Mouse (Mus musculus): ENCODE measurements around the gene Faim2.

The Faim2 gene

DNA sequence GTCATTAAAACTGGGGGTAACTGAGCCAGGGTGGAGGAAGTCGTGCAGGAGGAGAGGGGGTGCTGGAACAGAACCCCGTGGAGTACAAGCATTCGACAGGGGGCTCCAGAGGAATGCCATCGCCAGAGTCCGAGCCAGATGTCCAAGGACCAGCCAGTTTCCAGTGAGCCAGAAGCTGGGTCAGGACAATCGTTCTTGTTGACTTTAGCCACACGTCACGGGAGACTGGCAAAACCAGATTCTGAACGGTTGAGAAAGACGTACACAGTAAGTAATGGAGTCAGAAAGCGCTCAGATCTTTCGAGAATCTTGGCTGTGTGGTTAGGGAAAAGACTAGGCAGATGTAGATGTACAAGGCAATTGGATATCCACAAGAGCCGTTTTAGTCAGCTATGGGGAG lies 64.8 kb downstream of the Faim2 start:
- DNase-seq (ENCODE audit: low spot score), result no peak

DNA sequence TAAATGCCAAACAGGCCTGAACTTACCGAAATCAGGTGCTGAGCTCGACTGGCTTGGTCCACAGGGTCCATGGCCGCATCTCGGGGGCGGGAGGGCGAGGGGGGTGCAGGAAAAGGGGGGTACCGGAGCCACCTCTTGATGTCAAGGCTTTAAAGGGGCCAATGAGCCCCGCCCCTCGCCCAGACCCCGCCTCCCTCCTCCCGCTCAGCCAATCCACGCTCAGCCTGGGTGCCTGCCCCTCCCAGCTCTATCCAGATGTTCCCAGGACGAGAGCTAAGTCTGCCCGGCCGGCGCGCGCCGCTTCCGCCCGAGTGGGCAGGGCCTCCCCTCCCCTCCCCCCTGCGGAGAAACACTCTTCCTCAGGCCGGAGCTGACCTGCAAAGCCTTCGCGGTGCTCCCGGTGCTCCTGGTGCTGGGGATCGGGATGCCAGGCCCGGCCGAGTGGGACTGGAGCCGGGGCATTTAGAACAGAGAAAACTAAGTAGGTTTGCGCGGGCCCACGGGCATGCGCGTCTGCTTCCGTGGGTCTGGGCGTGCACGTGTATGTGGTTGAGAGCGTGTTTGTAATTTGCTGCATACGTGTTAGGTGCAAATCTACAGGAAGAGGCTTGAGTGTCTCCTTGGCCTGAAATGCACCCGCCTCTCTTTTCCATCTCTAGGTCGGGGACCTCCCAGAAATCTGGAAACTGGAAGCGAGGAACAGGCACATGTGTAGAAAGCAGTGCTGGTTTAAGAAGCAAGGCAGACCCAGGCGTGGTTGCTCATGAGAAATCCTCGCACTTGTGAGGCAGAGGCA lies 70.2 kb downstream of the Faim2 start, which contains the start of gene Nckap5l:
TSS of gene Nckap5l (minus strand) at position 143 of the 796 bp plus-strand sequence.
- DNase-seq (ENCODE audit: low spot score), result peak; percentile 95

DNA sequence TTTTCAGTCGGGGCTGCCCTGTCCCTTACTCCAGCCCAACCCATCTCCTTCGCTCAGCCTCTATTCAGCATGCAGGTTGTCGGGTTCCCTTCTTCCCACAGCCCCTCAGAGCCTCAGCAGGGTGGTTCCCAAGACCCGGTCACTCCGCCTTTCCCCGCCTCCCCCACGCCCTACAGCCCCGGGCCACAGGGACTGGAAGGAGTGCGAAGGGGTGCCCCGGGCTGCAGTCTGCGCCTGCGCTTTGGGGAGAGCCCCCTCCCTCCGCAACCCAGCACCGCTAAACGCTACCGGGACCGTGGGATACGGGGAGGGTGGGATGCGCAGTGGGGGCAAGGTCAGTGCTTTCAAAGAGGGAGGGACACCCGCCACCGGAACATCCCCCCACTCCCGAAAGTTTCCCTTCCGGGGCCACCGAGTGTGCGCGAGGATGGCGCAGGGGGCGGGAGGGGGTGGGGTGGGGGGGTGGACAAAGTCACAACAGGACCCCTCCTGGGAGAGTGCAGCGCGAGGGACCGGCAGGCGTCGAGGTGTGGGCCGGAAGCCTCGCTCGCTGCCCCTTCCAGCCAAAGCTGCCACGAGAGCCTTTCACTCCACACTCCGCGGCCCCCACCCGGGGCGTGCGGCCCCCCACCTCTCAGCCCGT lies 70.9 kb downstream of the Faim2 start:
- DNase-seq (ENCODE audit: low spot score), result peak; percentile 74

DNA sequence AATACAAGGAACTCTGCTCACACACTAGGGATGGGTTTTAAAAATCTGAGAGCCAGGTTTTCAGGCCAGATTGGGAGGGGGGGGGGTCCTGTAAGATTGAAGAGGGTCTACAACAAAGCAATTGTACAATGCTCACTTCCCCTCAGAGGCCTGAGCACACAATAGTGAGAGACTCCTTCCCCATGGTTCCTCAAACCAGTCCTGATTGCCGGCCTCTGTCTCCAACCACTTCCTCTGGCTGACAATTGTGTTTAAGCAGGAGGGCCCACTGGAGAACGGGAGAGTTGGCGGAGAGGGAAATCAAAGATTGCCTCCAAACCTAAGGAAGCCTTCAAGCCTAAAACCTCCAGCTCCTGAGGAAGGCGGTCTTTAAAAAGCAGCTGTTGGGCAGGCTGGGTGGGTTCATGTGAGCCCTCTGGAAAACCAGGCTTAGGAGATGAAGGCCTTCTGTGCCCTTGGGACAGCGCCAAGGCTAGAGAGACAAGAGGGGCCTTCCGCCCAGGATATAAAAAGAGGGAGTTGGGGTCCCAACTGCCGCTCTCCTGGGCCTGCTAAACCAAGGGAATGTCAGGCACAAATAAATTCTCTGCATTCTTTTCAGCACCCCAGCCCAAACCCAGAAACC lies 71.5 kb downstream of the Faim2 start:
- DNase-seq (ENCODE audit: low spot score), result no peak

DNA sequence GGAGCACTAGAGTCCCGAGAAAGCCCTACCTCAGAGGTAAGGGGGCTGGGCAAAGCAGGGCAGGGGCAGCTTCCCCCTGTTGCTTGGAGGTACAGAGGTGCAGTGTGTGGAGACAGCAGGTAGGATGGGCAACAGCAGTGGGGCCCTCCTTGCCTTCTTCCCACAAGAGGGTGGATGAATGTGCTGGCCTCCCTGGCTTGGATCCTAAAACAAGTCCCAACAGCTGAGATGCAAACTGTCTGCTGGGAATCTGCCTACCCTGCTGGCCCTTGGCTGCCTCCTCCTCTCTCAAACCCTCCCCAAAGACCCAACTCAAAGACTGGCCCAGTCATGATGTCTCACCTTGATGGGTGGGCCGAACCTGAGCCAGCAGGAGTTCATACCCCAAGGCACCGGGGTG lies 72.5 kb downstream of the Faim2 start:
- no peak for DNase-seq (ENCODE audit: low spot score)

DNA sequence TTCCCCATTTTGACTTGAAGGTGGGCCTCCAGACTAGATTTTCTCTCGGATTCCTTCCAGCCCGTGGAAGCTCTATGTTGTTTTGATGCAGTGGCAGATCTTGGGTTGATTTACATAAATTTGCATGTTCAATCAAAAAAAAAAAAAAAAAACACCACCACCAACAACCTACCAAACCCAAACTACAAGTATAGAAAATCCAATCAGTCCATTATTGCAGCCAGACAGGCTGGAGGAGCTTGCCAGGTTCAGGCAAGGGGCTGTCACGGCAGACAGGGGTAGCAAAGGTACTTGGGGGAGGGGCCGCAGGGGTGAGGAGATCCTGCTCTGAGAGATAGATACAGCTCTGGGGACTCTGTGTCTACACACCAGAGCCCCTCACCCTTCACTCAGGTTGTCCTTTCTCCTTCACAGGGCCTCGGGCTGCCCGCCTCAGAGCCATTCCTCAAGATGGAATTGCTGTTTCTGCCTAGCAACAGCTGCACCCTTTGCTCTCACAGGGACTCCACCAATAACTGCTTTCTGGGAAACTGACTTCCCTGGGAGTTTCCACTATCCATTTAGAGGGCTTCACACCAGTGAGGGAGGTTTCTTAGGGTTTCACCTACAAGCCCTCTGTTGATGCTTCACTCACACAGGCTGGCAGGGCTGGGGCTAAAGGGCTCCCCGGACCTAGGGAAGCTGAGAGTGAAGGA lies 73.2 kb downstream of the Faim2 start:
- no peak for DNase-seq (ENCODE audit: low spot score)

DNA sequence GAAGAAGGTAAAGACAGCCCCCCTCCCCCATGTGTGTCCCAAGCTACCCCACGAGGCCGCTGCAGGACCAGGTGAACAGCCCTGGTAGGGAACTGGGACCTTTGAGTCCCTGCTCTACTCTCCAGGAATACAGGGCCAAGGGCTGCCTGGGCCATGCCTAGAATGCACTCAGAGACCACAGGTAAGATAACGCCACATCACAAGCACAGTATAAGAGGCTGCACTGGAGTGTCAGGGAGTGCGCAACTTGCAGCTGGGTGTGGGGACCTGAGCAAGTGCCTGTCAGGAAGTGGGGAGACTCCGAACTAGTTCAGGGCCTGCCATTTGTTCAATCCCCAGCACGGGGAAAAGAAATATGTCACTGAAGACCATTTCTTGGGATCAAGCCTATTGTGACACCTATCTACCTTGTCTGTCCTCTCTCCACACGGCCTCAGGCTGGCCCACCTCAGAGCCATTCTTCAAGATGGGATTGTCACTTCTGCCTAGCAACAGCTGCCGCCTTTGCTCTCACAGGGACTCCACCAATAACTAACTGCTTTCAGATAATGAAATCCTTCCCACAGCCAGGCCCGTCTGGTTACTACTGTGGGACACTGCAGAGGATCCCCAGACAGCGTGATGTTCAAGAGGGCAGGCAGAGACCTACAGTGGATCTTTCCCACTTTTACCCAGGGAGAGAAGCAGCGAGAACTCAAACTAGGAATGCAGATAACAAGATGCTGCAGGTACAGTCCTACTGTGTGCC lies 74.6 kb downstream of the Faim2 start:
- no peak for DNase-seq (ENCODE audit: low spot score)

DNA sequence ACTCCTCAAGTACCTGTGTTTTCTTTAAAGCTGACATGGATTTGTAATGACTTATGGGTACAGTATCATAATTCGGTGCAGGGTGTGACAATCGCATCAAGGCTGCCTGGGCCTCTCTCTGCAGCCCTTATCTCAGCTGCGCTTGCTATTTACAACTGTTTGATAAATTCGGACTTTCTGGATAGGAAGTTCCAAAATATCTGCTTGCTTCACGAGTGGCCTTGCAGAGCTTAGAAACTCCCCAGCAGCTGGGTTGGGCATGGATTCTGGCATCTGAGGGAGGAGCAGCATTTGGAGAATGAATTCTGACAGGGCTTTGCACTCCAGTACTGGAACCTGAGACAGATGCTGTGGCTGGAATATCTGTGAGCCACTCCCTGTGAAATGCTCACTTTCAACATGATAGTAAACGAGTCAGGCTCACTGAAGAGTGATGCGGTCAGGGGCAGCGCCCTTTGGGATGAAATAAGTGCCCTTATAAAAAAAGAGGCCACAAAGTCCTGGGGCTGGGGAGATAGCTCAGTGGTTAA lies 78.1 kb downstream of the Faim2 start:
- DNase-seq (ENCODE audit: low spot score), result no peak

DNA sequence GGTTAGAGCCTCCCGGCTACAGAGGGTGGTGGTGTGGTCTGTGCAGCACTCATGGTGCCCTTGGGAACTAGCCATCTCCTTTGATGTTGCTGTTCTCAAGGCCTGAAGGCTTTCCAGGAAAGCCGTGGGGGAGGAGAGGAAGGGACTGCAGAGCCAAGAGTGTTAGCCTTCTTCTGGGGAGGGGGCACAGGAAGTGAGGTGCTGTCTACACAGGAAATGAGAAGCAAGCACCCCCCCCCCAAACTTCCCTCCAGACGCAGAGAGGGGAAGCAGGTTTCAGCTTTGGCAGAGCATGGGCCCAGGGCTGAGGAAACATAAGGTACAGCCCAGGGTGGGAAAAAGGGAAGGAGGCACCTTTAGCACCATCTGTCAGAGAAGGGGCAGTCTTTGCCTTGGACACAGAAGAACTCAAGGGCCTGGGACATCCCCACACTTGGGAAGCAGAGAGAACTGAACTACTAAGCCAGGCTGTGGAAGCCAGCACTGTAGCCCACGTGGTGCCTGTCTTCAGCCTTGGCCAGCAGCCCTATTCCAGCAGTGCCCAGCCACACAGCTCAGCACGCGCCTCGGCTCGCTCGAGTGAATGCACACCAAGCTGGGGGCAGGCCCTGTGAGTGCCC lies 78.7 kb downstream of the Faim2 start:
- no peak for DNase-seq (ENCODE audit: low spot score)

All from embryo, embryonic 10.5 days (tissue).